Mouse (Mus musculus) liver, adult (tissue): ENCODE results near the gene Phc2.

ENCODE experiments used
- GATA4 ChIP-seq: IDR thresholded peaks from 2 replicates; pipeline ENCODE4 v1.6.1; 2014; ENCODE audit warnings: mild to moderate bottlenecking, low read length; ENCODE audit not compliant: insufficient replicate concordance

Phc2 gene

DNA sequence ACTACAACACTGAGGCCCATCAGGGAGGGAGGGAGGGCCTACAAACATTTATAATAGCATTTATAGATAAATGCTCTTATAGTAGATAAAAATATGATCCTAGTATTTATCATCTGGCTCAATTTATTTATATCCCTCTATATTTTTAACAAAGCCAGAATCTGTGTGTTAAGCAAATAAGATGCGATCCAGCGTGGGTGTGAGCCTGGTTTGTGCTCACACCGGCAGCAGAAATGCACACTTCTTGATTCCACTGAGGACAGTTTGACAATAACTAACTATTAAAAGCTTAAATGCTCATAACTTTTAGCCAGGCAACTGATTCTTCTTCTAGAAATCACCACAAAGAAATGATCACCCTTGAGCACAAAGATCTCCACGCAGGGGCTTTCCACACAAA, 133.6 kb downstream of the Phc2 start:
- no peak for TF ChIP-seq GATA4

DNA sequence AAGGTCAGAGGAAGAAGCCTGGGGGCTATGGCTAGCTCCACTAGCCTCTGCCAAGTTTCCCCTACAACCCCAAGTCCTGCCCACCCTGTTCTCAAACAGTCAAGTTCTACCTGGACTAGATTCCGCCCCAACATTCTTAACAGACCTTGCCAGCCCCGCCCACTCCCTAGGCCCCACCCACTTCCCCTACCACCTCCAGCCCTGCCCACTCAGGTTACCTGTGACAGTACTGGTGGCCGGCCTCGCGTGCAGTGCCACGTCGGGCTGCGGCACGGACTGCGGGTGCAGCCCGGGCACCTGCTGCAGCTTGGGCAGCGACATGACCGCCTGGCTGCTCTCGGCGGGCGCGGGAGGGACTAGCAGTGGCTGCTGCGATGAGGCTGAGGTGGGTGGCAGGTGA, 135.1 kb downstream of the Phc2 start:
- TF ChIP-seq GATA4 = no peak

DNA sequence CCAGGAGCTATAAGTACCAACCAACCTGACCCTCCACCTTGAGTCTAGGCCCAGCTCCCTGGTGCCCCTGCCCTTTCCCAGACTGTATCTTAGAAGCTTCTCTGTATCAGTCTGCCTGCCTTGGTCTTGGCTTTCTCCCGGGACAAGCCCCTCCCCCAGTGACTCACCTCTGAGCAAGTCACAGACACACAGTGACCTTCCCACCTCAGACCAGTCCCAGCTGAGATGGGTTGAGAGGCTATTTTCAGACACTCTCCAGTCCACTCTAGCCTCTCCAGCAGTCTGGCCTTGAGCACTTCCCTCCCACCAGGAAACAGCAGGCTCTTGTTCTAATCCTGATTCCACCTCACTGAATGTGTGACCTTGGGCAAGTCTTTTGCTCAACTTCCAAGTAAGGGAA, 139.2 kb downstream of the Phc2 start:
- TF ChIP-seq GATA4 = no peak

DNA sequence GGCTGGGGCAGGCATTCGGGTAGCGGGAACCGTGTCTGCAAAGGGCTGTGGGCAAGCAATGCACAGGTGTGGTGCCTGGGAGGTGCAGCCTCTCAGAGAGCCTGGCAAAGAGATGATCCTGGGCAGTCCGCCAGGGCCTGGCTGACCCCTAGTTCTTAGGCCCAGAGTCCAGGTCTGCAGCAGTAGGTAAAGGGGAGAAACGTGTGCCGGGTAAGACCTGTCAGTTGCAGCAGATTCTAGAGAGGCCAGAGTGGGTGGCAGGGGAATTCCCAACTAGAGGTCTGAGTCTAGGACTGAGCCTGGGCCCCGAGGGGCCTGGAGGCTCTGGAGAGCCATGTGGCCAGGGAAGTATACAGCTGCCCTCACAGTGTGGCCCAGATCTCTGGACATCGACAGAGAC, 139.7 kb downstream of the Phc2 start:
- TF ChIP-seq GATA4 = no peak

DNA sequence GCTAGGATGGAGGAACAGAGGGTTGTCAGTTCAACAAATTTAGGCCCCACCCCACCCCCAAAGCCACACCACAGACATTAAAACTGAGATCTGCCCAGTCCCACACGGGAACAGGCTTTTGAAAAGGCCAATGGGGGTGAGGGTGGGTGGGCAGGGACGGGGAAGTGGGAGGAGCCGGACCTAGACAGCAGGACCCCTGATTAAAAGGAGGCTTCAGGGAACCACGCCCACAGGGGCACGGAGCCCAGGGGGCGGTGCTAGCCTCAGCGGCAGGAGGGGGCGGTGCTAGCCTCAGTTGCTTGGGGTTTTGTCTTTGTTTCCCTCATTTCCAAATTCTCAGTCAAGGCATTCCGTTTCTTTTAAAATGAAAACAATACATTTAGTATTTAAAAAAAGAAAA, 141.1 kb downstream of the Phc2 start:
- no peak for TF ChIP-seq GATA4

DNA sequence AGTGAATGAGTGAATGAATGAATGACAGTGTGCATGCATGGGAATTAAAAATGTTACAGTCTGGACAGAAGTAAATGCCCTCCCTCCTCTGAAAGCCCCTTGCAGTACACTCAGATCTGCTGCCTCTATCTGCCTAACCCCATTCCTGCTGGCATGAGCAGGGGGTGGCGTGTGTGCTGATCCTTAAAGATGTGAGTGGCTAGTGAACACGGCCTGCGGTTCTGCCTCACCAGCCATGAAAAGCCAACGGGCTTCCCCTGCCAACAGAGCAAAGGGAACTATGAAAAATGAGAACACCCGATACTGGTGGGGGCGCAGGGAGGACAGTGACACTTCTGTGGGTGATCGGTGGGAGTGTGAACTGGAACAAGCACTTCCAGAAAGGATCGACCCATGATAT, 142.3 kb downstream of the Phc2 start:
- no peak for TF ChIP-seq GATA4

DNA sequence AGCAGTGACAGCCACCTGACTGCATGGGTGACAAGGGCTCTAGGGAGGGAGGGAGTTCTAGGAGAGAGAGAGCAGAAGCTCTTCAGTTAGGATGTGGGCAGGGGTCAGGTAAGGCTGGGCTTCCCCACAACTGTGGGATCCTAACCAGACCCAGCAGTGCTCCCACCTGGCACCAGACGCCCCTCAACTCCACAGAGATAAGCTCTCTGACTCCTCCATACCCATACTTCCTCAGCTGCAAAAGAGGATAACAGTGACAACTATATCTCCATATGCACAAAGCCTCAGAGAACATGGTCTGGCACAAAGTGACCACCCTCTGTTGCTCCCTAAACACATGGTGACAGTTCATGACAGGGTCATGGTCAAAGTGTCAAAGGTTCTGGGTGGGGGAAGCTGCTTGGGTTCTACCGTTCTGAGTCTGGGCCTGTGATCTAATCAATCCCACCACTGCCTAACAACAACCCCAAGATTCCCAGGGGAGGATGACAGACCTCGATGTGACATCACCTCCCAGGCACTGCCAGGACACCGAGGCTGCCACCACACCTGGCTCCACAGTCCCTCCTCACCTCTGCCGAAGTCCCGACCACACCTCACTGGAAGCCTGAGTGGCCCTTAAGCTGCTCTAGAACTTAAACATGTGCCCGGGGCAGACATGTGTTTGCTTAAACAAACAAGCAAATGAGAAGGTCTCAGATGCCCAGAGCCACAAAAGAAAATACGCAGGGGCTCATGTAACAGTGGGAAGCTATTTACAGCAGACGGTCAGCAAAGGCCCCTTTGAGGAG, 147.4 kb downstream of the Phc2 start:
- TF ChIP-seq GATA4 = no peak
